Mouse (Mus musculus) left cerebral cortex, adult 6 months (tissue): ENCODE measurements around the gene Fam221b. TPM values are rescaled to one million over a fixed set of nuclear protein-coding genes. Genes with fewer than 3 reads are reported as not detected.

Experiments used
- long read RNA-seq, 2 experiments: library from polyadenylated mRNA; unstranded; transcript quantifications; one replicate each; pipeline ENCODE4 v2.0.0; 2019 to 2020
- polyA plus RNA-seq: library from polyadenylated mRNA; unstranded; fragments of <200 nt; fragmentation: Nextera tagmentation; gene quantifications from 2 replicates; pipeline ENCODE4 v1.2.3, GENCODE M21; 2021

Fam221b gene
- polyA plus RNA-seq = 1.4 and 1.5 TPM in 2 replicates
- long read RNA-seq, experiment 1, partial matches to known transcripts = 0 of 1 reads
- long read RNA-seq, experiment 1, other reads (novel, unspliced or antisense) = 1 of 1 reads
- long read RNA-seq, experiment 2, partial matches to known transcripts = 0 of 3 reads
- long read RNA-seq, experiment 2, other reads (novel, unspliced or antisense) = 3 of 3 reads

GRCm38 (mm10) chr4:43668782-43669427 is at the start of gene Fam221b, which contains the start of gene Tmem8b:
Fam221b (minus strand) TSS chr4:43669145.
Tmem8b (plus strand) TSS chr4:43668971.

GRCm38 (mm10) chr4:43709869-43710268 is 40.9 kb upstream of the Fam221b start, which contains the start of gene Olfr71:
Olfr71 (minus strand) TSS chr4:43710255.

GRCm38 (mm10) chr4:43700707-43701106 is 31.8 kb upstream of the Fam221b start, which contains the start of gene Olfr70:
Olfr70 (minus strand) TSS chr4:43700807.

GRCm38 (mm10) chr4:43656339-43657109 is 12.4 kb downstream of the Fam221b start, which contains the start of gene Hint2:
Hint2 (minus strand) TSS chr4:43656466.

GRCm38 (mm10) chr4:43653161-43654015 is 15.6 kb downstream of the Fam221b start, which contains the start of gene Spag8:
Spag8 (minus strand) TSS chr4:43653594.

GRCm38 (mm10) chr4:43631046-43631955 is 37.6 kb downstream of the Fam221b start, which contains the start of gene Npr2:
Npr2 (plus strand) TSS chr4:43631935.

Other genes starting within 250 kb of the Fam221b start
- 0.27 and 0.35 TPM in 2 replicates for gene Fam166b, start 240.0 kb downstream of the Fam221b start, polyA plus RNA-seq
- gene Tesk1, start 227.2 kb downstream of the Fam221b start, polyA plus RNA-seq = 8.5 and 9.1 TPM in 2 replicates
- 7.9 TPM in 2 replicates for gene Cd72, start 214.5 kb downstream of the Fam221b start, polyA plus RNA-seq
- not detected in 2 replicates for gene Sit1, start 185.4 kb downstream of the Fam221b start, polyA plus RNA-seq
- 91.9 and 99.5 TPM in 2 replicates for gene Ccdc107, start 176.2 kb downstream of the Fam221b start, polyA plus RNA-seq
- 0.61 and 0.80 TPM in 2 replicates for gene Arhgef39, start 169.4 kb downstream of the Fam221b start, polyA plus RNA-seq
- 0.42 and 0.55 TPM in 2 replicates for gene Car9, start 162.2 kb downstream of the Fam221b start, polyA plus RNA-seq
- 7.4 and 9.5 TPM in 2 replicates for gene Tpm2, start 145.4 kb downstream of the Fam221b start, polyA plus RNA-seq
- 50.4 and 66.7 TPM in 2 replicates for gene Creb3, start 106.8 kb downstream of the Fam221b start, polyA plus RNA-seq
- 52.5 and 69.1 TPM in 2 replicates for gene Tln1, start 106.5 kb downstream of the Fam221b start, polyA plus RNA-seq
- 21.5 and 22.3 TPM in 2 replicates for gene Rgp1, start 90.4 kb downstream of the Fam221b start, polyA plus RNA-seq
- gene Gba2, start 90.3 kb downstream of the Fam221b start, polyA plus RNA-seq = 17.0 and 26.6 TPM in 2 replicates
- gene Msmp, start 84.7 kb downstream of the Fam221b start, polyA plus RNA-seq = not detected in 2 replicates
- gene Npr2, start 37.2 kb downstream of the Fam221b start, polyA plus RNA-seq = 4.9 and 5.0 TPM in 2 replicates
- 1.2 and 1.6 TPM in 2 replicates for gene Spag8, start 15.6 kb downstream of the Fam221b start, polyA plus RNA-seq
- gene Hint2, start 12.7 kb downstream of the Fam221b start, polyA plus RNA-seq = 134 and 151 TPM in 2 replicates
- 8.9 and 9.5 TPM in 2 replicates for gene Tmem8b, start 174 bp downstream of the Fam221b start, polyA plus RNA-seq
- not detected in 2 replicates for gene Olfr70, start 31.7 kb upstream of the Fam221b start, polyA plus RNA-seq
- not detected in 2 replicates for gene Olfr71, start 41.1 kb upstream of the Fam221b start, polyA plus RNA-seq
- 1.2 and 1.6 TPM in 2 replicates for gene Hrct1, start 58.0 kb upstream of the Fam221b start, polyA plus RNA-seq
- 0.23 and 0.25 TPM in 2 replicates for gene Spaar, start 60.9 kb upstream of the Fam221b start, polyA plus RNA-seq
- gene Olfr159, start 101.9 kb upstream of the Fam221b start, polyA plus RNA-seq = not detected in 2 replicates
- not detected in 2 replicates for gene Olfr156, start 154.8 kb upstream of the Fam221b start, polyA plus RNA-seq
- not detected in 2 replicates for gene Olfr157, start 171.1 kb upstream of the Fam221b start, polyA plus RNA-seq
- not detected in 2 replicates for gene Olfr155, start 182.4 kb upstream of the Fam221b start, polyA plus RNA-seq
- gene Reck, start 206.4 kb upstream of the Fam221b start, polyA plus RNA-seq = 1.5 and 2.6 TPM in 2 replicates